7 mouse cellular contexts compared by ENCODE assay signal in genomic region chr5:35105922-35106298, GRCm38 (mm10). TPM values are rescaled to one million over a fixed set of nuclear protein-coding genes. Genes with fewer than 3 reads are reported as not detected.
DNase-seq lines count a peak whose midpoint lies in the region; ATAC-seq lines count a peak whose summit lies in the region.

No protein-coding gene starts in this region.

- no peaks in the 10 kb centered on the region for H3K9me3 ChIP-seq in embryonic facial prominence, embryonic 15.5 days (replicated peaks)
- no peaks in the 10 kb centered on the region for H3K9me3 ChIP-seq in hindbrain, embryonic 14.5 days (ENCODE audit: control insufficient read depth, low read length)
- no peaks in the 10 kb centered on the region for H3K9me3 ChIP-seq in midbrain, embryonic 13.5 days

- no peak for ATAC-seq in embryonic facial prominence, embryonic 15.5 days (ENCODE audit: insufficient number of reproducible peaks, low FRiP score, low TSS enrichment, low read depth)
- no peak for ATAC-seq in hindbrain, embryonic 14.5 days (ENCODE audit: low FRiP score)
- no peak; the same call in 1 of the 2 replicates for ATAC-seq in midbrain, embryonic 13.5 days

- H3K27me3 ChIP-seq in embryonic facial prominence, embryonic 15.5 days = no peaks in the 10 kb centered on the region
- no peaks in the 10 kb centered on the region for H3K27me3 ChIP-seq in hindbrain, embryonic 14.5 days (ENCODE audit: control insufficient read depth, insufficient read depth, low read length)
- no peaks in the 10 kb centered on the region for H3K27me3 ChIP-seq in midbrain, embryonic 13.5 days

- peaks cover 26% of the 10 kb centered on the region for H3K4me1 ChIP-seq in embryonic facial prominence, embryonic 15.5 days
- peaks cover 23% of the 10 kb centered on the region for H3K4me1 ChIP-seq in hindbrain, embryonic 14.5 days (replicated peaks; ENCODE audit: control insufficient read depth, insufficient read depth, low read length)
- H3K4me1 ChIP-seq in midbrain, embryonic 13.5 days (replicated peaks) = peaks cover 27% of the 10 kb centered on the region

- DNase-seq in urinary bladder, adult 2 months (ENCODE audit: low spot score) = peak; percentile 26
- no peak for DNase-seq in urinary bladder, postnatal 25 days (ENCODE audit: low spot score)
- no peak for DNase-seq in hindbrain, embryonic 14.5 days (ENCODE audit: low spot score)
- DNase-seq in yolk sac, embryonic 10.5 days (ENCODE audit: low spot score) = no peak
- DNase-seq in MN1 (ENCODE audit: low spot score) = no peak

- peak overlapping the region; percentile 84 for H3K4me3 ChIP-seq in embryonic facial prominence, embryonic 15.5 days (replicated peaks)
- H3K4me3 ChIP-seq in hindbrain, embryonic 14.5 days (replicated peaks; ENCODE audit: low read length) = peak overlapping the region; percentile 74
- H3K4me3 ChIP-seq in midbrain, embryonic 13.5 days (replicated peaks) = peak overlapping the region; percentile 61

- H3K36me3 ChIP-seq in embryonic facial prominence, embryonic 15.5 days = peaks cover 15% of the 10 kb centered on the region
- H3K36me3 ChIP-seq in hindbrain, embryonic 14.5 days (replicated peaks; ENCODE audit: control insufficient read depth, insufficient read depth) = peaks cover 17% of the 10 kb centered on the region
- H3K36me3 ChIP-seq in midbrain, embryonic 13.5 days = peaks cover 17% of the 10 kb centered on the region

- whole genome bisulfite sequencing in embryonic facial prominence, embryonic 15.5 days = 5% methylated on average over 11 of the region's 11 CpGs
- 7% methylated on average over 11 of the region's 11 CpGs for WGBS in hindbrain, embryonic 14.5 days
- WGBS in midbrain, embryonic 13.5 days = 10% methylated on average over 11 of the region's 11 CpGs

- H3K4me2 ChIP-seq in embryonic facial prominence, embryonic 15.5 days (replicated peaks) = peak overlapping the region; percentile 72
- peak overlapping the region; percentile 81 for H3K4me2 ChIP-seq in hindbrain, embryonic 14.5 days (replicated peaks)
- H3K4me2 ChIP-seq in midbrain, embryonic 13.5 days (replicated peaks) = peak overlapping the region; percentile 74

- H3K9ac ChIP-seq in embryonic facial prominence, embryonic 15.5 days = peak overlapping the region; percentile 16; the same call in 1 of the 2 replicates
- H3K9ac ChIP-seq in hindbrain, embryonic 14.5 days = peak overlapping the region; percentile 52
- H3K9ac ChIP-seq in midbrain, embryonic 13.5 days (replicated peaks) = peak overlapping the region; percentile 24; the same call in 1 of the 2 replicates

- peak overlapping the region; percentile 58; the same call in 1 of the 2 replicates for H3K27ac ChIP-seq in embryonic facial prominence, embryonic 15.5 days (replicated peaks)
- H3K27ac ChIP-seq in hindbrain, embryonic 14.5 days = peak overlapping the region; percentile 83
- peak overlapping the region; percentile 79 for H3K27ac ChIP-seq in midbrain, embryonic 13.5 days

RNA-seq across cellular contexts. Expression of gene Lrpap1, which starts 0.3 kb away (rescaled TPM):
- 64.9 and 79.5 TPM in 2 replicates for polyA plus RNA-seq in urinary bladder, adult 2 months (2012; rRNA removed)
- polyA plus RNA-seq in embryonic facial prominence, embryonic 15.5 days (2015; fragmentation: Nextera tagmentation; extraction: Ambion mirVana) = 127 and 132 TPM in 2 replicates
- polyA plus RNA-seq in hindbrain, embryonic 14.5 days (2014; fragmentation: Nextera tagmentation; extraction: Ambion mirVana) = 150 and 160 TPM in 2 replicates
- polyA plus RNA-seq in midbrain, embryonic 13.5 days (2015; fragmentation: Nextera tagmentation; extraction: Ambion mirVana) = 108 and 114 TPM in 2 replicates

RNA-seq across cellular contexts. Expression of gene Dok7, which starts 49.3 kb away (rescaled TPM):
- 5.7 and 7.5 TPM in 2 replicates for polyA plus RNA-seq in urinary bladder, adult 2 months (2012; rRNA removed)
- polyA plus RNA-seq in embryonic facial prominence, embryonic 15.5 days (2015; fragmentation: Nextera tagmentation; extraction: Ambion mirVana) = 9.6 and 11.1 TPM in 2 replicates
- 5.5 and 7.1 TPM in 2 replicates for polyA plus RNA-seq in hindbrain, embryonic 14.5 days (2014; fragmentation: Nextera tagmentation; extraction: Ambion mirVana)
- 2.2 and 3.4 TPM in 2 replicates for polyA plus RNA-seq in midbrain, embryonic 13.5 days (2015; fragmentation: Nextera tagmentation; extraction: Ambion mirVana)
